Mouse (Mus musculus) embryonic facial prominence, embryonic 13.5 days (tissue): ENCODE data around the gene Dedd. TPM values are rescaled to one million over a fixed set of nuclear protein-coding genes. Genes with fewer than 3 reads are reported as not detected.
"Not testable (repeated sequence)": the region's sequence is repeated elsewhere in the genome, so short reads cannot be mapped to it uniquely, and the experiment has no call there.

Source experiments
- ATAC-seq: fragments of 200-750 bp; cut with Nextera tagmentation; 2 replicates; pipeline ENCODE4 v1.8.0; 2017; ENCODE audit warnings: low read depth; ENCODE audit not compliant: insufficient number of reproducible peaks, insufficient read depth, low FRiP score, low TSS enrichment
- H3K27ac ChIP-seq: fragments of 300-500 bp; sonication (generic); 2 replicates; pipeline ENCODE4 v1.5.1; 2015; ENCODE audit warnings: moderate library complexity, mild to moderate bottlenecking, inconsistent platforms
- H3K27me3 ChIP-seq: fragments of 300-500 bp; sonication (generic); 2 replicates; pipeline ENCODE4 v1.6.1; 2015; ENCODE audit warnings: mild to moderate bottlenecking, inconsistent platforms
- H3K36me3 ChIP-seq: fragments of 300-500 bp; sonication (generic); 2 replicates; pipeline ENCODE4 v1.6.1; 2015; ENCODE audit warnings: mild to moderate bottlenecking, inconsistent platforms
- H3K4me1 ChIP-seq: fragments of 300-500 bp; sonication (generic); 2 replicates; pipeline ENCODE4 v1.6.1; 2015; ENCODE audit warnings: inconsistent platforms
- H3K4me2 ChIP-seq: fragments of 300-500 bp; sonication (generic); 2 replicates; pipeline ENCODE4 v1.6.1; 2015; ENCODE audit warnings: moderate library complexity, mild to moderate bottlenecking, inconsistent platforms
- H3K4me3 ChIP-seq: fragments of 300-500 bp; sonication (generic); 2 replicates; pipeline ENCODE4 v1.5.1; 2015; ENCODE audit warnings: mild to moderate bottlenecking, inconsistent platforms
- H3K9ac ChIP-seq: fragments of 300-500 bp; sonication (generic); 2 replicates; pipeline ENCODE4 v1.6.1; 2015; ENCODE audit warnings: mild to moderate bottlenecking, inconsistent platforms
- H3K9me3 ChIP-seq: fragments of 300-500 bp; sonication (generic); 2 replicates; pipeline ENCODE4 v1.6.1; 2016; ENCODE audit warnings: inconsistent platforms
- WGBS: fragments of 180-500 bp; shearing (Covaris S2); methylation state at CpG from one replicate; pipeline ENCODE4 v1.1.7; 2015; ENCODE audit warnings: mixed read lengths; 5-methylcytosine and 5-hydroxymethylcytosine counted together
- polyA plus RNA-seq: library from polyadenylated mRNA; unstranded; fragments of >200 nt; fragmentation: Nextera tagmentation; extraction: Ambion mirVana; gene quantifications from 2 replicates; pipeline ENCODE4 v1.2.1, GENCODE M21; 2015

Dedd gene
- polyA plus RNA-seq, 1 experiment from 2014 or later = 58.4 TPM

GRCm38 (mm10) chr1:171321415-171321814, 7.5 kb upstream of the Dedd start:
- Histone ChIP-seq H3K27me3 (no peaks in the 10 kb centered on the region), H3K4me2 (no peak overlapping the region), H3K9ac (no peak overlapping the region), H3K9me3 (no peaks in the 10 kb centered on the region), H3K4me1 (no peaks in the 10 kb centered on the region), H3K36me3 (no peaks in the 10 kb centered on the region), H3K27ac (no peak overlapping the region), H3K4me3 (no peak overlapping the region)
- ATAC-seq = no peak

GRCm38 (mm10) chr1:171322012-171322411, 6.9 kb upstream of the Dedd start:
- no peak overlapping the region for H3K4me2 ChIP-seq
- H3K27ac ChIP-seq = no peak overlapping the region
- no peak overlapping the region for H3K9ac ChIP-seq
- WGBS = 75% methylated on average over 1 of the region's 1 CpGs
- no peaks in the 10 kb centered on the region for H3K9me3 ChIP-seq
- no peak for ATAC-seq
- no peaks in the 10 kb centered on the region for H3K27me3 ChIP-seq
- H3K4me3 ChIP-seq = no peak overlapping the region
- no peaks in the 10 kb centered on the region for H3K36me3 ChIP-seq
- no peaks in the 10 kb centered on the region for H3K4me1 ChIP-seq

DNA sequence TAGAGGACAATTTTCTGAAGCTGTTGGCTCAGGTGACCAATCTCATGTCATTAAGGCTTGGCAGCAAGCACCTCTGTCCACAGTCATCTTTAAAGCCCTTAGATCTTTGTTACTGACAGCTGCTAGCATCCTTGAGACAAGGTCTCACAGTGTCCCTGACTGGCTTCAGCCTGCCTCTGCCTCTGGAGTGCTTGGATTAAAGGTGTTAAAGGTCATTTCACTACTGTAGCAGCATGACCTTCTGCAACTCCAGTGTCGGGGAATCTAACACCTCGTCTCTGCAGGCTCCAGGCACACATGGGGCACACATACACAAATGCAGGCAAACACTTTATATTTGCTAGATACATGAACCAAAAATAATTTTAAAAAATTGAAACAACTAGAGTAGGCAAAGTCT, 3.4 kb upstream of the Dedd start:
- ATAC-seq = no peak
- Histone ChIP-seq H3K9ac (no peak overlapping the region), H3K27me3 (no peaks in the 10 kb centered on the region), H3K27ac (no peak overlapping the region), H3K4me2 (no peak overlapping the region), H3K4me3 (no peak overlapping the region), H3K4me1 (peaks cover 16% of the 10 kb centered on the region), H3K9me3 (no peaks in the 10 kb centered on the region), H3K36me3 (no peaks in the 10 kb centered on the region)
- 81% methylated on average over 2 of the region's 2 CpGs for WGBS

DNA sequence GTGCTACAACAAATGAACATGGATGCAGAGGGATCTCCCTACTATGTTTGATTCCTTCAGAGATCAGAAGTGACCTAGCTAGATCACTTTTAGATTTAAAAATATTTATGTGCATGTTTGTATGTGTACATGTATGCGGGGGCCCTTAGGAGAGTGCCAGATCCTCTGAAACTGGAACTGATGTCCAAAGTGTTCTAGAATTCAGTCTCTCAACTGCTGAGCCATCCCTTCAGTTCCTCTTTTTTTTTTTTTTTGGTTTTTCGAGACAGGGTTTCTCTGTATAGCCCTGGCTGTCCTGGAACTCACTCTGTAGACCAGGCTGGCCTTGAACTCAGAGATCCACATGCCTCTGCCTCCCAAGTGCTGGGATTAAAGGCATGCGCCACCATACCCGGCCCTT, 2.4 kb upstream of the Dedd start:
- ATAC-seq, H3K27ac ChIP-seq, H3K9ac ChIP-seq, H3K27me3 ChIP-seq, H3K36me3 ChIP-seq, H3K4me3 ChIP-seq, H3K4me2 ChIP-seq, H3K9me3 ChIP-seq: not testable (repeated sequence)
- WGBS = 88% methylated on average over 4 of the region's 4 CpGs
- H3K4me1 ChIP-seq = peaks cover 24% of the 10 kb centered on the region

DNA sequence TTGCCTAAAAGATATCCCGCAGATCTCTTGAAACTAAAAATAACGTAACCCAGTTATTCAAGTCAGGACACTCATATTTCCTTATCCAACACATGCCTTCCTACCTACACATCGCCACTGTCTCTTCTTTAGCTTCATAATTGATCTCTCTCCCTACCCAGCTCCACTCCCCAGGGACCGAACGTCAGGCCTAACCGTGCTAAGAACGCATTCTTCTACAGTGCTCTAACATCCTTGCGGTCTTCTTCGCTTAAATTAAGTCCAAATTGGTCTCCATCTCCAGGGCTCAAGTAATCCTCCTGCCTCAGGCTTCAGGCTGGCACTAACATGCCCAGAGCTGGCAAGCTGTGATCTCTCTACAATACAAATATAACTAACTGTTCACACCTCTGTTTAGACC, 701 bp upstream of the Dedd start:
- Histone ChIP-seq H3K4me2 (peak overlapping the region; percentile 88), H3K4me3 (peak overlapping the region; percentile 82), H3K27me3 (no peaks in the 10 kb centered on the region), H3K27ac (peak overlapping the region; percentile 99), H3K9ac (peak overlapping the region; percentile 96), H3K9me3 (no peaks in the 10 kb centered on the region), H3K36me3 (0 out of 2 replicates have a peak, but pooled peaks cover 2% of the 10 kb centered on the region), H3K4me1 (peaks cover 27% of the 10 kb centered on the region)
- WGBS = 25% methylated on average over 9 of the region's 9 CpGs
- no peak for ATAC-seq

DNA sequence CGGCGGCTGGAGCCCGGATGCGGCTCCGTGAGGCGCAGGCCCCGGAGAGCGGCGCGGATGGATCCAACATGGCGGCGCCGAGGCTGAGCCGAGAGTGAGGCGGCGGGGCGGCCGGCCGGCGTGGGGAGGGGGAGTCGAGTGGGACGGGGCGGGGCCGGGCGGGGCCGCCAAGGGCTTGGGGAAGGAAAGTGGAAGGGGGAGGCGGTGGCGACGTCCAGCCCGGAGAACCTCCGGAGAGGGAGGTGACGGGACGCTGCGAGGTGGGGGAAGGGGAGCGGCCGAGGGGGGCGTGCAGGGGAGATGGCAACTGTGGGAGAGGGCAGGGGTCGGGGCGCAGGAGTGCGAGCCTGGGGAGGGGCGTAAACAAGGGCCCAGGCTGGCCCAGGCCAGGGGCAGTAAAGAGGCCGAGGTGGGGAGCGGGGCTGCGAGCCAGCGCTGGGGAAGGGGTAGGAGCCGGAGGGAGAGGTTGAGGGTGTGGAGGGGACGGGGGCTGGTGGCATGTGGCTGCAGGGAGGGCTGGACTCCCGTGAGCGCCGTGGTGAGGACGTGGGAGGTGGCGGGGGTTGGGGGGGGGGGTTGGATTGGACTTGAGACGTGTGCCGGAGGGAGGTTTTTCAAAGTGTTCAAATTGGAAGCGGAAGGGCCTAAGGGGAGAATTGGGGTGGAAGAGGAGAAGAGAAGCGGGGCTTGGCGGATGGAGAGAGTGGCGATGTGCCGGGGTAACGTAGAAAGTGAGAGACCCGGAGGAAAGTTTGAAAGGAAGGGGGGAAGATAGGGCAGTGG, 679 bp downstream of the Dedd start:
- H3K27ac ChIP-seq = peak overlapping the region; percentile 99
- H3K9ac ChIP-seq = peak overlapping the region; percentile 96
- WGBS = under 1% methylated on average over 58 of the region's 61 CpGs
- H3K36me3 ChIP-seq = 0 out of 2 replicates have a peak, but pooled peaks cover 2% of the 10 kb centered on the region
- peak overlapping the region; percentile 82 for H3K4me3 ChIP-seq
- peaks cover 27% of the 10 kb centered on the region for H3K4me1 ChIP-seq
- peak overlapping the region; percentile 88 for H3K4me2 ChIP-seq
- no peaks in the 10 kb centered on the region for H3K27me3 ChIP-seq
- H3K9me3 ChIP-seq = no peaks in the 10 kb centered on the region
- ATAC-seq = peak; percentile 89

DNA sequence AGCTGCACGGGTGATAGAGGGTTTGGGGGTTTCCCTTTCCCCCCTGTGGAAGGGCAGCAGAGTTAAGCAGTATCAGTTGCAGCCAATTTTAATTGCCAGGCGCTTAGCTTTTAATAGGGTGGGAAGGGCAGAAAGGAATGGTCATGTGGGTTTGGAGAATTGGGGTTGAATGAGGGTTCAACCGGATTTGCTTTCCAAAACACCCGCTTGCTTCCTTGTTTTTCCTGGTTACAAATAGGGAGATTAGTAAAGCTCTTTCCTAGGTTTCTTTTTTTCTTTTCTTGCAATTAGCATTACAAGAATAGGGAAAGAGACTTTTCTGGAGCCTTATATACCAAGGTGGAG, 1.2 kb downstream of the Dedd start:
- Histone ChIP-seq H3K4me3 (peak overlapping the region; percentile 82), H3K9ac (peak overlapping the region; percentile 96), H3K27me3 (no peaks in the 10 kb centered on the region), H3K4me1 (peaks cover 27% of the 10 kb centered on the region), H3K9me3 (no peaks in the 10 kb centered on the region), H3K4me2 (peak overlapping the region; percentile 88), H3K27ac (peak overlapping the region; percentile 99), H3K36me3 (0 out of 2 replicates have a peak, but pooled peaks cover 2% of the 10 kb centered on the region)
- 0% methylated on average over 4 of the region's 4 CpGs for WGBS
- ATAC-seq = no peak

- no peak overlapping the region for H3K27ac ChIP-seq
- no peak overlapping the region for H3K9ac ChIP-seq
- H3K4me3 ChIP-seq = no peak overlapping the region
- 94% methylated on average over 16 of the region's 16 CpGs for WGBS
- no peak overlapping the region for H3K4me2 ChIP-seq
- ATAC-seq = no peak
- peaks cover 19% of the 10 kb centered on the region for H3K4me1 ChIP-seq
- no peaks in the 10 kb centered on the region for H3K27me3 ChIP-seq
- 0 out of 2 replicates have a peak, but pooled peaks cover 6% of the 10 kb centered on the region for H3K9me3 ChIP-seq
- peaks cover 59% of the 10 kb centered on the region for H3K36me3 ChIP-seq
These were observed 13.6 kb downstream of the Dedd start for GRCm38 (mm10) chr1:171342262-171343207.

DNA sequence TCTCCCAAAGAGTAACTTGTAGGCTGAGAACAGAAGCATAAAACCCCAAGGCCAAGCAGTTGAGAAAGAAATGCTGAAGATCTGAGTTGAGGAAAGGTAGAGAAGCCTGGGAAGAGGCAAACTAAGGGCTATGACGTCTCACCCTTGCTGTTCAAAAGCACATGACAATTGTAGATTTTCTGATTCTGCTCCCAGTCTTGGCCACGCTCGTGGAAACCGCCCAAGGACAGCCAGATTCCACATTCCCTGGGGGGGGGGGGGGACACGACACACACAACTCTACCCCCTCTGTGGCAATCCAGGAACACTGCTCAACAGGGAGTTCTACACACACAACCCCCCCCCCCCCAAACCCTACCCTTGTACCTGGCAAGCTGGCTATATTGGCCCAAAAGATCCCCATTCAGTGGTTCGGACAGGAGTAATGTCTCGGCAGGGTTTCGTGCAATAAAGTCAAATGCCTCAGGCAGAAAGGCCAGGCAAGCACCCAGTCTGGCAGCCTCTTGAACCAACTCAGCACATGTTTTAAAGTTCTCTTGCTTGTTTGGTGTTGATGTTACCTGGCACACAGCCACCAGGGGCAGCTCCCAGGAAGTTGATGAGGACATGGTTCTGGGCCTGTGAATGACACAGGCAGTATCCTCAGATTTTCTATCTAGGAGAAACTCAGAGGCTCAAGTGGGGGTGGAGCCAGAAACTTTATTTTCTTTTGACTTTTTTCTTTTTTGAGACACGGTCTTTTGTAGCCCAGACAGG, 15.2 kb downstream of the Dedd start:
- Histone ChIP-seq H3K4me3 (no peak overlapping the region; the same call in 1 of the 2 replicates), H3K9me3 (0 out of 2 replicates have a peak, but pooled peaks cover 6% of the 10 kb centered on the region), H3K4me2 (peak overlapping the region; percentile 86), H3K4me1 (peaks cover 22% of the 10 kb centered on the region), H3K9ac (no peak overlapping the region), H3K27ac (no peak overlapping the region), H3K36me3 (peaks cover 46% of the 10 kb centered on the region), H3K27me3 (no peaks in the 10 kb centered on the region)
- 74% methylated on average over 8 of the region's 9 CpGs for WGBS
- ATAC-seq = 0 out of 2 replicates have a peak, but pooled peaks have one; percentile 16

DNA sequence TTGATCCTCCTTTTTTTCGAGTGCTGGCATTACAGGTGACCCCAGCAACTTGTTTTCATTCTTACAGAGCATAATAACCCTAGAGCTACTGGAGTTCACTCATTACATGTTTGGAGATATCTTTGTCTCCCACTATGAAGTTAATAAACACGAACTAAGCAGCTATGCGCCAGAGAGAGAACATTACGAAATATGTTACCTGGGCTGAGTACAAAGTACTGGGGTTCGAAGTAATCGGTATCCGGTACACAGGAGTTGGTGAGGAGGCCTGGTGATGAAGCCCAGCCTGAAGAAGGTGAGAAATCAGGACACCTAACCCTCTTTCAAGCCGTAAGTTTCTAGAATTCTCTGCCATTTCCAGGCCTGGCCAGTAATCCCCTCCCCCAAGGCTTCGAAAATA, 15.8 kb downstream of the Dedd start:
- H3K4me3 ChIP-seq = peak overlapping the region; percentile 92
- no peak for ATAC-seq
- WGBS = 77% methylated on average over 9 of the region's 9 CpGs
- H3K4me1 ChIP-seq = peaks cover 22% of the 10 kb centered on the region
- H3K9me3 ChIP-seq = 0 out of 2 replicates have a peak, but pooled peaks cover 6% of the 10 kb centered on the region
- peak overlapping the region; percentile 86 for H3K4me2 ChIP-seq
- H3K27ac ChIP-seq = no peak overlapping the region
- H3K36me3 ChIP-seq = peaks cover 41% of the 10 kb centered on the region
- H3K27me3 ChIP-seq = no peaks in the 10 kb centered on the region
- peak overlapping the region; percentile 89 for H3K9ac ChIP-seq
